Mouse (Mus musculus) lung, adult 2 months (tissue): Measurements from ENCODE around the gene Kcna7.

Experiments
- CTCF ChIP-seq: fragments of 200-500 bp; IDR thresholded peaks from 2 replicates; pipeline ENCODE4 v1.5.1; 2011; ENCODE audit warnings: mild to moderate bottlenecking, low read length, control low read depth; ENCODE audit not compliant: insufficient read depth
- POLR2A ChIP-seq: fragments of 200-500 bp; IDR thresholded peaks from 2 replicates; pipeline ENCODE4 v1.6.1; 2011; ENCODE audit warnings: low read depth, mild to moderate bottlenecking, control low read depth, low read length, borderline replicate concordance; ENCODE audit errors: extremely low read depth

- no peak for TF ChIP-seq CTCF
- TF ChIP-seq POLR2A, result no peak
Observed at GRCm38 (mm10) chr7:45446589-45446988, 41.1 kb downstream of the Kcna7 start.
